Mouse (Mus musculus): ENCODE measurements around the gene Fam168a. TPM values are rescaled to one million over a fixed set of nuclear protein-coding genes. Genes with fewer than 3 reads are reported as not detected.

Fam168a gene
- polyA plus RNA-seq, 1 experiment from 2014 or later = 36.3 TPM

DNA sequence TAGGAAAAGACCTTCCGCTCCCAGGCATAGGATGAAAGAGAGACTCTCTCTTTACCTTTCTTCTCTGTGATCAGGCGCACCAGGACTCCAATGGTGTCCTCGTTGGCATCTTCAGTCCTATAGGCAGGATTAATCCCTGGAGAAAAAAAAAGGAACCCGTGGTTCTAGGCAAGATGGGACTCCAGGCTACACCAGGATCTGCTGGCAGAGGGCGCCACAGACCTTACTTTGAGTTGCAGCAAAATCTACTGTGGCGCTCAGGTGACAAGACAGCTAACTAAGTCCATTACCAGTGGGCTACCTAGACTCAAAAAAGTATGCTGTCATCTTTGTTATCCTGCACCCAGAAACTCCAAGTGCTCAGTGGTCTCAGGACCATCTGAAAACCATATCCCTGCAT is 142.3 kb downstream of the Fam168a start:
- DNase-seq (ENCODE audit: low spot score, missing footprints) (peak; percentile 89), ATAC-seq (ENCODE audit: low FRiP score) (no peak; the same call in 1 of the 2 replicates)
- no peak overlapping the region for H3K4me3 ChIP-seq (ENCODE audit: low read depth, low read length)
- H3K36me3 ChIP-seq (ENCODE audit: control insufficient read depth, insufficient read depth, low read length) = no peaks in the 10 kb centered on the region
- WGBS = 23% methylated on average over 6 of the region's 6 CpGs
- no peaks in the 10 kb centered on the region for H3K27me3 ChIP-seq (ENCODE audit: control insufficient read depth, insufficient read depth, low read length)
- no peak overlapping the region for H3K4me2 ChIP-seq
- H3K27ac ChIP-seq (ENCODE audit: low read depth, low read length) = no peak overlapping the region
- H3K9me3 ChIP-seq (ENCODE audit: control insufficient read depth, low read length) = no peaks in the 10 kb centered on the region
- no peak overlapping the region for H3K9ac ChIP-seq (ENCODE audit: low read length)
- H3K4me1 ChIP-seq (ENCODE audit: control insufficient read depth, insufficient read depth, low read length) = 0 out of 2 replicates have a peak, but pooled peaks cover 2% of the 10 kb centered on the region

DNA sequence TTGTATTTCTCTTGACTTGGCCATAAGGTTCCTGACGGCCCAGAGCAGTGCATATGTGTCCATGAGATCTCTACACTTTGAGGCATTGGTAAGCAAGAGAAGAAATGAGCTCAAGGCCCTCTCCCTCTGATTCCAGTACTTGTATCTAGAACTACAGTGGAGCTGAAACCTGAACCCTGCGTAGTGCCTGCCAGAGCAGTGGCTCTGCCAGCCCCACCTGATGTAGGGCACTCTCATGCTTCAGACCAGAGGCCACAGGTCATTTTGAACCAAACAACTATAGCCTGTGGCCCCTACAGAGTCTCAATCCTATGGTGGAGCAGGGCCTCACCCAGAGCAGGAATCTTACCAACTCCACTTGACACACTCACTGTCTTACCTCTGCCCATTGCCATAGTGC is 143.1 kb downstream of the Fam168a start:
- Histone ChIP-seq H3K27ac (ENCODE audit: low read depth, low read length) (no peak overlapping the region), H3K4me3 (ENCODE audit: low read depth, low read length) (no peak overlapping the region), H3K36me3 (ENCODE audit: control insufficient read depth, insufficient read depth, low read length) (no peaks in the 10 kb centered on the region), H3K4me2 (no peak overlapping the region), H3K4me1 (ENCODE audit: control insufficient read depth, insufficient read depth, low read length) (0 out of 2 replicates have a peak, but pooled peaks cover 2% of the 10 kb centered on the region), H3K27me3 (ENCODE audit: control insufficient read depth, insufficient read depth, low read length) (no peaks in the 10 kb centered on the region), H3K9ac (ENCODE audit: low read length) (no peak overlapping the region), H3K9me3 (ENCODE audit: control insufficient read depth, low read length) (no peaks in the 10 kb centered on the region)
- WGBS = 90% methylated on average over 2 of the region's 2 CpGs
- ATAC-seq (ENCODE audit: low FRiP score) (no peak), DNase-seq (ENCODE audit: low spot score, missing footprints) (peak; percentile 49)

DNA sequence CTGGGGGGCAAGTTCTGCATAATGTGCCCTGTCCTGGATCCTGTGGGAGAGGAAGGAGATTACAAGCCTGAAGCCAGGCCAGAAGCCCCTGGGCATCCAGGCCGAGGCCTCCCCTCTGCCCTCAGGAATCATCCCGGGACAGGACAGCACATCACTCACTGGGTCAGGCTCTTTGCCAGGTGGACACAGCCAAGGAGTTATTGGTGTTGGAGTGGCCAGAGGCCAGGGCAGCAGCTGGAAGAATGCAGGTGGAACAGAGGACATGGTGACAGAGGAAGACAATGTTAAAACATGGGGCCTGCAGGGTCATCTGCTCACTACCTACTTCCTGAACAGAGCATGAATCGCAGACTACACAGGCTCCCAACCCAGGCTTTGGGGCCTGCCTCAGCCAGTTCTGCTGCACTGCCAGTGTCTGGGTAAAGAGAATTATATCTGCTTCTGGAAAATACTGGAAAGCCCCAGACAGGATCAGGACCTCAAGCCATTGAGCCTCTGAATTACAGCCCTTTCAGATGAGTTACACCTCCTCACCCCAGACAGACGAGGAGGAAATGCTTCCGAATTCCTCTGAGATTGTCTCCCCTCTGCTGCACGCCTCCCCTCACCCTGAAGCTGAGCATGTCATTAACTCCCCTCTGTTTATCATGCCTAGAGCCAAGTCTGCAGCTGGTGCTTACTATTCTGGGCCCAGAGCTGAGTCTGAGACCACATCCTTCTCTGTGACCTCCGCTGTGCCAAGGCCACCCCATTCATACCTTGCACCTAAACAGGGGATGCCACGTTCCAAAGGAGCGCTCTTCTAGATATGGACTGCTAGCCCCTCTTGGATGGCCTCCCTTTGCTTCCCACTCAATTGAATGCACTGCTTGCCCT is 145.3 kb downstream of the Fam168a start:
- Histone ChIP-seq H3K9ac (ENCODE audit: low read length) (no peak overlapping the region), H3K27me3 (ENCODE audit: control insufficient read depth, insufficient read depth, low read length) (no peaks in the 10 kb centered on the region), H3K4me2 (no peak overlapping the region), H3K27ac (ENCODE audit: low read depth, low read length) (no peak overlapping the region), H3K9me3 (ENCODE audit: control insufficient read depth, low read length) (no peaks in the 10 kb centered on the region), H3K4me3 (ENCODE audit: low read depth, low read length) (no peak overlapping the region), H3K36me3 (ENCODE audit: control insufficient read depth, insufficient read depth, low read length) (no peaks in the 10 kb centered on the region), H3K4me1 (ENCODE audit: control insufficient read depth, insufficient read depth, low read length) (0 out of 2 replicates have a peak, but pooled peaks cover 2% of the 10 kb centered on the region)
- no peak for ATAC-seq (ENCODE audit: low FRiP score)
- WGBS = 82% methylated on average over 9 of the region's 9 CpGs
- DNase-seq (ENCODE audit: low spot score, missing footprints) = peak; percentile 61

DNA sequence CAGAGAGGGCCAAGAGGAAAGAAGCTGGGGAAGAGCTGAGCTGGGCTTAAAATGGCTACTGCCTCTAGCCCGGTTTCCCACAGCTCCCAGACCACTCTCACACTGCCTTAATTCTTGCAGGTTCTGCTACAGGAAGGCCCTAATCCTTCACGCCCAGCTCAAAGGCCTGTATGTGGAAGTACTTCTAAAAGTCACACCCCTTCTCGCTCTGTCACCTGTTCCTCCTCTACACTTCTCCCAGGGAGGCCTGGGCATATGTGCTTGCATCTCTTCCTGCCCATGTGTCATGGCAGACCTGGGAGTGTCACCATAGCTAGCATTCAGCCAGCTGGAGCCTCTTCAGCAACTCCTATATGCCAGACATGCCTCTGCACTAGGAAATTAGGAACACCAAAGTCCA is 147.0 kb downstream of the Fam168a start:
- Histone ChIP-seq H3K4me1 (ENCODE audit: control insufficient read depth, insufficient read depth, low read length) (0 out of 2 replicates have a peak, but pooled peaks cover 2% of the 10 kb centered on the region), H3K4me2 (no peak overlapping the region), H3K27ac (ENCODE audit: low read depth, low read length) (no peak overlapping the region), H3K9me3 (ENCODE audit: control insufficient read depth, low read length) (no peaks in the 10 kb centered on the region), H3K36me3 (ENCODE audit: control insufficient read depth, insufficient read depth, low read length) (no peaks in the 10 kb centered on the region), H3K9ac (ENCODE audit: low read length) (no peak overlapping the region), H3K4me3 (ENCODE audit: low read depth, low read length) (no peak overlapping the region), H3K27me3 (ENCODE audit: control insufficient read depth, insufficient read depth, low read length) (no peaks in the 10 kb centered on the region)
- 80% methylated on average over 3 of the region's 3 CpGs for WGBS
- ATAC-seq (ENCODE audit: low FRiP score) (no peak), DNase-seq (ENCODE audit: low spot score, missing footprints) (no peak)

DNA sequence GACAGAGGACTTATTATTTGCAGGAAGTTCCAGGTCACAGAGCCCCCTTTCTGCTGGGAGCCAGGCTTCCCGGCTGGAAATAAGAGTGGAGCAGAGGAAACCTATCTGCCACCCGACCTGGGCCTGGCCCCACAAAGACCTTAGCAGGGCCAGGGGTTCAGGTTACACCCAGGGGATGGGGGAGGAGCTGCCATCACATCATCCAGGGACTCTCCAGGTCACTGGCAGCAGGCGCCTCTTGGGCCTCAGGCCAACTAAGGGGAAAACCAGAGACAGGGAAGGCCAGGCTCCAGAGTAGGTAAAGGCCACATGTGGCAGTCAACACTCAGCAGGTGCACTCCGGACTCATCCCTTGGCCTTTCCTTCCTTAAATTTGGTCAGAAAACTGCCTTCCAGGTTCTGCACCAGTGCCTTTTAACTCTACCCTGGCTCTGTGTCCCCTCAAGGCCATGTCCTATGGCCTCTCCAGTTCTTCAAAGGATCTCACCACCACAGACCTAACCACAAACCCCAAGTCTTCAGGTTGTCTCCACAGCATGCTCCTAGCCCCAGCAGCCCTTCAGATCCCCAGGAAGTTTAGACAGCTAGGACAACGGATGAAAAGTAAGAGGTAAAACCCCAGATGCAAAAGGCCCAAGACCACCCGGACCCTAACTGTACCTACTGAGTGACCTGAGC is 147.8 kb downstream of the Fam168a start:
- WGBS = 55% methylated on average over 6 of the region's 6 CpGs
- Histone ChIP-seq H3K9me3 (ENCODE audit: control insufficient read depth, low read length) (no peaks in the 10 kb centered on the region), H3K4me1 (ENCODE audit: control insufficient read depth, insufficient read depth, low read length) (0 out of 2 replicates have a peak, but pooled peaks cover 2% of the 10 kb centered on the region), H3K27me3 (ENCODE audit: control insufficient read depth, insufficient read depth, low read length) (no peaks in the 10 kb centered on the region), H3K4me2 (no peak overlapping the region), H3K4me3 (ENCODE audit: low read depth, low read length) (no peak overlapping the region), H3K9ac (ENCODE audit: low read length) (no peak overlapping the region; the same call in 1 of the 2 replicates), H3K27ac (ENCODE audit: low read depth, low read length) (no peak overlapping the region), H3K36me3 (ENCODE audit: control insufficient read depth, insufficient read depth, low read length) (no peaks in the 10 kb centered on the region)
- DNase-seq (ENCODE audit: low spot score, missing footprints) (peak; percentile 77), ATAC-seq (ENCODE audit: low FRiP score) (no peak)

DNA sequence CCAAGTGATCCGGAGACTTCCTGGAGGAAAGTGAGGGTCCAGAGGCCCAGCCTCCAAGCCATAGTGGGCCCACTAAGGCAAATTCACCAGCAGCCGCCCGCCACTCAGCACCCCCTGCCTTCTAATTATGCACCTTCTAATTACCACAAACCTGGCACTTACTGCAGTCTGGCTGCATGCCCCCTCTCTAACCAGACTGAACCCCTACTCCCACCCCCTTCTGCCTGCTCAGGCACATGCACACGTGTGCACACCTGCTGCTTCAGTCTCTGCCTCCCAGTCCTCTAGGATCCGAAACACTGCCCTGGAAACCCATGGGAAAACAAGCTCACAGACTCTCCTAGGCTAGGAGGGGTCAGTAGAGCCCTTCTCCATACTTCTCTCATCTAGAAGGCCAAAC is 148.4 kb downstream of the Fam168a start:
- H3K27me3 ChIP-seq (ENCODE audit: control insufficient read depth, insufficient read depth, low read length) = no peaks in the 10 kb centered on the region
- 73% methylated on average over 5 of the region's 5 CpGs for WGBS
- no peak for DNase-seq (ENCODE audit: low spot score, missing footprints)
- no peak for ATAC-seq (ENCODE audit: low FRiP score)
- no peaks in the 10 kb centered on the region for H3K9me3 ChIP-seq (ENCODE audit: control insufficient read depth, low read length)
- H3K36me3 ChIP-seq (ENCODE audit: control insufficient read depth, insufficient read depth, low read length) = no peaks in the 10 kb centered on the region
- no peak overlapping the region for H3K4me3 ChIP-seq (ENCODE audit: low read depth, low read length)
- no peak overlapping the region for H3K9ac ChIP-seq (ENCODE audit: low read length)
- H3K4me2 ChIP-seq = no peak overlapping the region
- H3K4me1 ChIP-seq (ENCODE audit: control insufficient read depth, insufficient read depth, low read length) = 0 out of 2 replicates have a peak, but pooled peaks cover 2% of the 10 kb centered on the region
- H3K27ac ChIP-seq (ENCODE audit: low read depth, low read length) = no peak overlapping the region

DNA sequence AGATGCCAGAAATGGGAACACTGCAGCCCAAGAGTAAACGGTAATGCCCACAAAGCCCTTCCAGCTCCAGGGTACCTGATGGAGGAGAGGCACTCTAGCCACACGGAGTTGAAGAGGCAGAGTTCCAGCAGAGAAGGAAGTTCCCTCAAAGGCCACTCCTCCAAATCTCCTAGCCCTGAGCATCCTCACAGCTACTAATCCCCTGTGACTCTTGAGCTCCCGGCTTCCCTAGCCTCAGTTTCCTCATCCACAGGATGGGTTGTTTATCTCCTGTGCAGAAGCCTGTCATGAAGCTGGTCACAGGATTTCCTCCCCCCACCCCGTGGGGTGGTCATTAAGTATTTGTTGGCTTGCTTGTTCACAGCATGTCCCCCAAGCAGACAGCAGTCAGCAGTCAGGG is 148.9 kb downstream of the Fam168a start:
- ATAC-seq (ENCODE audit: low FRiP score) (no peak), DNase-seq (ENCODE audit: low spot score, missing footprints) (no peak)
- WGBS = 52% methylated on average over 4 of the region's 4 CpGs
- Histone ChIP-seq H3K4me3 (ENCODE audit: low read depth, low read length) (no peak overlapping the region), H3K36me3 (ENCODE audit: control insufficient read depth, insufficient read depth, low read length) (no peaks in the 10 kb centered on the region), H3K4me2 (no peak overlapping the region), H3K27ac (ENCODE audit: low read depth, low read length) (no peak overlapping the region), H3K9me3 (ENCODE audit: control insufficient read depth, low read length) (no peaks in the 10 kb centered on the region), H3K9ac (ENCODE audit: low read length) (no peak overlapping the region), H3K27me3 (ENCODE audit: control insufficient read depth, insufficient read depth, low read length) (no peaks in the 10 kb centered on the region), H3K4me1 (ENCODE audit: control insufficient read depth, insufficient read depth, low read length) (0 out of 2 replicates have a peak, but pooled peaks cover 2% of the 10 kb centered on the region)

DNA sequence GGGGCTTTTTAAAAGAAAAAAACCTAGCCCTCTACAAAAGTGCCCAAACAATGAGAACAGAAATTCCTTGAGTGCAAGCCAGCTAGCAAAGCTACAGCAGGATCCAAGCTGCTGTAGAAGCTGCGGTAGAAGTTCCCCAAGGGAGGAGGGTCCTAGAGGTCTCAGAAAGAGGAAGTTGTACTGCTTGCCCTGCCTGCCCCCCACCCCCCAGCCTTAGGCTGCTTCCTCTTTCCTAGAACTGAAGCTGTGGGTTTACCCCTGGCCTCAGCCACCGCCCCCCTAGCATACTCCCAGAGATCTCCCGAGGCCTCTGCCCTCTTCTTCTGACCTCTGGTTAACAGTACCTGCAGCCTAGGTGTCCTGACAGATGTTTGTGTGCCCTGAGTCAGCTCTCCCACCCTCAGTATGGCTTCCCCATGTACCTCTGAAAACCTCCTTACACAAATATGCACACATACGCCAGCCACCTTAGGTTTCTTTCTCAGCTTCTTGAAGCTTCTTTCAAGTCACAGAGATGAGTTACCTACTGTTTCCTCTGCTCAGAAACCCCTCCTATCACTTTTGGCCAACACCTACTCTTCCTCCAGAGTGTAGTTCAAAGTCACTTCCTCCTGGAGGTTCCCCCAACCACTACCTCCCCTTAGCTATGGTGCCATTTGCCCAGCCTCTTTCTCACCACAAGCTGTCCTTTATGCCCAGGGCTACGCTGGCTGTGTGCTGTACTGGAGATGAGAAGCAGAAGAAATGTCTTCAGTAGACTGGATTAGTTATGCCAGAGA is 149.5 kb downstream of the Fam168a start:
- DNase-seq (ENCODE audit: low spot score, missing footprints) (no peak), ATAC-seq (ENCODE audit: low FRiP score) (no peak)
- H3K36me3 ChIP-seq (ENCODE audit: control insufficient read depth, insufficient read depth, low read length) = no peaks in the 10 kb centered on the region
- H3K9ac ChIP-seq (ENCODE audit: low read length) = no peak overlapping the region
- WGBS = 68% methylated on average over 5 of the region's 5 CpGs
- 0 out of 2 replicates have a peak, but pooled peaks cover 2% of the 10 kb centered on the region for H3K4me1 ChIP-seq (ENCODE audit: control insufficient read depth, insufficient read depth, low read length)
- H3K9me3 ChIP-seq (ENCODE audit: control insufficient read depth, low read length) = no peaks in the 10 kb centered on the region
- H3K27ac ChIP-seq (ENCODE audit: low read depth, low read length) = no peak overlapping the region
- H3K27me3 ChIP-seq (ENCODE audit: control insufficient read depth, insufficient read depth, low read length) = no peaks in the 10 kb centered on the region
- no peak overlapping the region for H3K4me2 ChIP-seq
- no peak overlapping the region for H3K4me3 ChIP-seq (ENCODE audit: low read depth, low read length)
